Mouse (Mus musculus): ENCODE data around the gene Hnrnph2. TPM values are rescaled to one million over a fixed set of nuclear protein-coding genes. Genes with fewer than 3 reads are reported as not detected.

Hnrnph2 gene
- polyA plus RNA-seq, 1 experiment from 2014 or later: 134 TPM

Other genes starting within 250 kb of the Hnrnph2 start
- gene Drp2, start 196.6 kb upstream of the Hnrnph2 start, polyA plus RNA-seq (2015; fragmentation: Nextera tagmentation; extraction: Ambion mirVana): 16.5 and 18.7 TPM in 2 replicates
- gene Taf7l, start 124.7 kb upstream of the Hnrnph2 start, polyA plus RNA-seq (2015; fragmentation: Nextera tagmentation; extraction: Ambion mirVana): 0.15 and 0.28 TPM in 2 replicates
- 51.9 and 62.5 TPM in 2 replicates for gene Timm8a1, start 59.3 kb upstream of the Hnrnph2 start, polyA plus RNA-seq (2015; fragmentation: Nextera tagmentation; extraction: Ambion mirVana)
- 0.75 and 2.6 TPM in 2 replicates for gene Btk, start 17.6 kb upstream of the Hnrnph2 start, polyA plus RNA-seq (2015; fragmentation: Nextera tagmentation; extraction: Ambion mirVana)
- 184 and 216 TPM in 2 replicates for gene Rpl36a, start 15.5 kb upstream of the Hnrnph2 start, polyA plus RNA-seq (2015; fragmentation: Nextera tagmentation; extraction: Ambion mirVana)
- gene Gla, start 54 bp upstream of the Hnrnph2 start, polyA plus RNA-seq (2015; fragmentation: Nextera tagmentation; extraction: Ambion mirVana): 4.1 and 7.2 TPM in 2 replicates
- gene Armcx4, start 85.3 kb downstream of the Hnrnph2 start, polyA plus RNA-seq (2015; fragmentation: Nextera tagmentation; extraction: Ambion mirVana): 4.7 and 5.4 TPM in 2 replicates
- 108 and 119 TPM in 2 replicates for gene Armcx1, start 116.8 kb downstream of the Hnrnph2 start, polyA plus RNA-seq (2015; fragmentation: Nextera tagmentation; extraction: Ambion mirVana)
- 45.2 and 49.7 TPM in 2 replicates for gene Armcx6, start 150.2 kb downstream of the Hnrnph2 start, polyA plus RNA-seq (2015; fragmentation: Nextera tagmentation; extraction: Ambion mirVana)
- 99.9 and 101 TPM in 2 replicates for gene Armcx3, start 155.4 kb downstream of the Hnrnph2 start, polyA plus RNA-seq (2015; fragmentation: Nextera tagmentation; extraction: Ambion mirVana)
- gene Armcx2, start 208.0 kb downstream of the Hnrnph2 start, polyA plus RNA-seq (2015; fragmentation: Nextera tagmentation; extraction: Ambion mirVana): 78.0 and 78.6 TPM in 2 replicates